Mouse (Mus musculus): ENCODE data around the gene Gm3317.
"Not testable (repeated sequence)": the region's sequence is repeated elsewhere in the genome, so short reads cannot be mapped to it uniquely, and the experiment has no call there.

- TF ChIP-seq CTCF, POLR2A (IDR thresholded peaks at IDR 0.05; ENCODE audit: insufficient read depth, low read depth, low read length): not testable (repeated sequence)
Observed at GRCm38 (mm10) chr14:5131219-5131618, 33.1 kb upstream of the Gm3317 start, which contains the start of gene Gm8279.

All from olfactory bulb, adult 2 months (tissue).